Comparison of ENCODE assay signal across 13 mouse cellular contexts in genomic region chr19:12770888-12771287, GRCm38 (mm10). TPM values are rescaled to one million over a fixed set of nuclear protein-coding genes. Genes with fewer than 3 reads are reported as not detected.
DNase-seq lines count a peak whose midpoint lies in the region; ATAC-seq and TF ChIP-seq lines count a peak whose summit lies in the region.
"Had no signal": no experiment of that assay in that cellular context is flagged by ENCODE, and none has a peak within 500 bp of the region (broad histone marks: within the 10 kb centered on the region; RNA-seq: fewer than 3 reads in every experiment).

No protein-coding gene starts in this region.

- H3K4me3 ChIP-seq in heart, adult 2 months = no peak overlapping the region
- H3K4me3 ChIP-seq: heart, embryonic 15.5 days; kidney, embryonic 15.5 days; liver, embryonic 13.5 days; neural tube, embryonic 15.5 days had no signal

- no peak for ATAC-seq in erythroblast, adult 5-6 weeks (replicated peaks; ENCODE audit: low FRiP score, poor library complexity, severe bottlenecking)
- ATAC-seq: forebrain, postnatal 0 days had no signal

- no peaks in the 10 kb centered on the region for H3K79me2 ChIP-seq in heart, adult 2 months (replicated peaks; ENCODE audit: control insufficient read depth, insufficient read depth, low read length)

- no peak for TF ChIP-seq POLR2A in heart, adult 2 months (IDR thresholded peaks at IDR 0.05; ENCODE audit: insufficient read depth, low read depth, low read length)

- intact Hi-C loops in heart, adult 2 months (cut with DNase I) = no loop called here
- intact Hi-C loops in heart, postnatal 25 days (cut with DNase I) = no loop called here

- DNase-seq in heart, adult 2 months = peak; percentile 35 to 44
- no peak for DNase-seq in heart, postnatal 25 days (ENCODE audit: low spot score)
- DNase-seq in urinary bladder, postnatal 36 days (ENCODE audit: low spot score in 2 of 2) = peak; percentile 32 to 33
- no peak for DNase-seq in urinary bladder, adult 2 months (ENCODE audit: low spot score)
- DNase-seq in gastrocnemius, adult 8-10 months (ENCODE audit: low spot score in 2 of 2) = peak; percentile 14 to 21
- no peak for DNase-seq in testis, postnatal 14 days (ENCODE audit: low spot score)
- DNase-seq: forebrain, postnatal 0 days; liver, embryonic 13.5 days; thymus, adult 18-20 months had no signal

- H3K27ac ChIP-seq in heart, adult 2 months = no peak overlapping the region
- H3K27ac ChIP-seq: heart, embryonic 15.5 days; kidney, embryonic 15.5 days; liver, embryonic 13.5 days; neural tube, embryonic 15.5 days had no signal

- 52% methylated on average over 5 of the region's 5 CpGs for WGBS in heart, adult 2 months

- TF ChIP-seq EP300 in heart, adult 2 months (IDR thresholded peaks at IDR 0.05; ENCODE audit: insufficient read depth, low read depth, low read length) = no peak

- no peaks in the 10 kb centered on the region for H3K4me1 ChIP-seq in heart, adult 2 months (ENCODE audit: control insufficient read depth, insufficient read depth, low read length)
- H3K4me1 ChIP-seq: heart, embryonic 15.5 days; kidney, embryonic 15.5 days; liver, embryonic 13.5 days; neural tube, embryonic 15.5 days had no signal

- no peak overlapping the region for H3K9ac ChIP-seq in heart, adult 2 months (ENCODE audit: low read depth, low read length)
- H3K9ac ChIP-seq: forebrain, postnatal 0 days; heart, embryonic 15.5 days; kidney, embryonic 15.5 days; liver, embryonic 13.5 days; neural tube, embryonic 15.5 days had no signal

- H3K36me3 ChIP-seq in heart, adult 2 months (ENCODE audit: control insufficient read depth, insufficient read depth, low read length) = peaks cover 21% of the 10 kb centered on the region

- no peaks in the 10 kb centered on the region for H3K27me3 ChIP-seq in heart, adult 2 months (ENCODE audit: control insufficient read depth, insufficient read depth, low read length)
- H3K27me3 ChIP-seq: heart, embryonic 15.5 days; kidney, embryonic 15.5 days; liver, embryonic 13.5 days; neural tube, embryonic 15.5 days had no signal

- TF ChIP-seq CTCF in heart, adult 2 months (IDR thresholded peaks at IDR 0.05) = no peak

RNA-seq across cellular contexts. Expression of gene Cntf, which starts 5.5 kb away (rescaled TPM):
- 1 to 10 TPM in 1 of 2 experiments, under 1 TPM in 1; 0.84 to 1.5 TPM for total RNA-seq in heart, adult 2 months (2021)
- polyA plus RNA-seq in heart, adult 2 months (2012; rRNA removed) = 3.1 and 5.8 TPM in 2 replicates
- total RNA-seq in heart, postnatal 25 days (2021) = 1 to 10 TPM; 2.0 to 2.4 TPM
- polyA plus RNA-seq in urinary bladder, adult 2 months (2012; rRNA removed) = 1.8 and 2.9 TPM in 2 replicates
- total RNA-seq in gastrocnemius, adult 8-10 months (2022) = 1 to 10 TPM in 3 of 4 experiments, under 1 TPM in 1; 0.92 to 2.5 (median 1.8) TPM
- total RNA-seq in erythroblast, adult 5-6 weeks (2015; ENCODE audit: low replicate concordance) = 7.5 TPM in 1 of 2 replicates, not detected in the other
- total RNA-seq in erythroblast, adult 5-6 weeks (2017; ENCODE audit: low replicate concordance) = not detected in 2 replicates

RNA-seq across cellular contexts. Expression of gene Zfp91, which starts 25.0 kb away (rescaled TPM):
- 10 to 100 TPM; 71.9 to 84.5 TPM for total RNA-seq in heart, adult 2 months (2021)
- polyA plus RNA-seq in heart, adult 2 months (2012; rRNA removed) = 17.4 and 36.6 TPM in 2 replicates
- total RNA-seq in heart, postnatal 25 days (2021) = 10 to 100 TPM; 76.2 to 77.0 TPM
- polyA plus RNA-seq in urinary bladder, adult 2 months (2012; rRNA removed) = 37.0 and 44.0 TPM in 2 replicates
- total RNA-seq in gastrocnemius, adult 8-10 months (2022) = 100 to 1,000 TPM; 130 to 182 (median 149) TPM
- 21.7 and 24.5 TPM in 2 replicates for total RNA-seq in erythroblast, adult 5-6 weeks (2015; ENCODE audit: low replicate concordance)
- 34.2 and 51.3 TPM in 2 replicates for total RNA-seq in erythroblast, adult 5-6 weeks (2017; ENCODE audit: low replicate concordance)

RNA-seq across cellular contexts. Expression of gene Lpxn, which starts 25.1 kb away (rescaled TPM):
- total RNA-seq in heart, adult 2 months (2021) = under 1 TPM; 0.91 to 0.97 TPM
- 1.1 and 1.3 TPM in 2 replicates for polyA plus RNA-seq in heart, adult 2 months (2012; rRNA removed)
- total RNA-seq in heart, postnatal 25 days (2021) = 1 to 10 TPM in 1 of 2 experiments, under 1 TPM in 1; 0.88 to 1.1 TPM
- polyA plus RNA-seq in urinary bladder, adult 2 months (2012; rRNA removed) = 4.3 and 5.1 TPM in 2 replicates
- under 1 TPM in 3 of 4 experiments, not detected in 1; 0.17 to 0.27 (median 0.22) TPM for total RNA-seq in gastrocnemius, adult 8-10 months (2022)
- total RNA-seq in erythroblast, adult 5-6 weeks (2015; ENCODE audit: low replicate concordance) = 3.8 and 5.6 TPM in 2 replicates
- 3.3 and 4.3 TPM in 2 replicates for total RNA-seq in erythroblast, adult 5-6 weeks (2017; ENCODE audit: low replicate concordance)

Comparison
In these comparisons a context has a peak if more than half of its experiments do, and no peak if none do; other contexts are left out.
1. DNase-seq: peak in heart, adult 2 months (2 of 2), urinary bladder, postnatal 36 days (2 of 2) and gastrocnemius, adult 8-10 months (2 of 2); none in heart, postnatal 25 days (single experiment), urinary bladder, adult 2 months (single experiment) and testis, postnatal 14 days (single experiment).